Mouse (Mus musculus) kidney, adult 2 months (tissue): ENCODE data around the gene Fermt2. TPM values are rescaled to one million over a fixed set of nuclear protein-coding genes. Genes with fewer than 3 reads are reported as not detected.
"Not testable (repeated sequence)": the region's sequence is repeated elsewhere in the genome, so short reads cannot be mapped to it uniquely, and the experiment has no call there.

Experiments
- DNase-seq: peaks from one replicate; pipeline ENCODE4 v3.0.0; 2021
- H3K27ac ChIP-seq: fragments of 200-500 bp; 2 replicates; pipeline ENCODE4 v1.5.1; 2012; ENCODE audit warnings: low read depth, low read length, control low read depth, inconsistent platforms; ENCODE audit not compliant: insufficient read depth
- H3K27me3 ChIP-seq: fragments of 200-500 bp; replicated peaks from 2 replicates; pipeline ENCODE4 v1.6.1; 2012; ENCODE audit warnings: mild to moderate bottlenecking, moderate library complexity, low read length, inconsistent platforms; ENCODE audit not compliant: control insufficient read depth, insufficient read depth
- H3K36me3 ChIP-seq: fragments of 200-500 bp; 2 replicates; pipeline ENCODE4 v1.6.1; 2012; ENCODE audit warnings: mild to moderate bottlenecking, moderate library complexity, low read length, inconsistent platforms; ENCODE audit not compliant: control insufficient read depth, insufficient read depth
- H3K4me1 ChIP-seq: fragments of 200-500 bp; 2 replicates; pipeline ENCODE4 v1.6.1; 2011; ENCODE audit warnings: low read length; ENCODE audit not compliant: control insufficient read depth, insufficient read depth
- H3K4me3 ChIP-seq: fragments of 200-500 bp; 2 replicates; pipeline ENCODE4 v1.5.1; 2011; ENCODE audit warnings: mild to moderate bottlenecking, low read depth, low read length, control low read depth; ENCODE audit not compliant: insufficient read depth
- CTCF ChIP-seq: fragments of 200-500 bp; conservative IDR thresholded peaks from 2 replicates; pipeline ENCODE4 v1.5.1; 2011; ENCODE audit warnings: low read depth, mild to moderate bottlenecking, control low read depth, low read length, moderate library complexity, mixed read lengths; ENCODE audit not compliant: insufficient read depth, insufficient read length
- POLR2A ChIP-seq: fragments of 200-500 bp; IDR thresholded peaks from one replicate; pipeline ENCODE4 v1.6.1; 2011; ENCODE audit warnings: low read depth, low read length, control low read depth
- WGBS: fragments of 180-500 bp; shearing (Covaris S2); methylation state at CpG from one replicate; pipeline ENCODE4 v1.1.7; 2018; 5-methylcytosine and 5-hydroxymethylcytosine counted together
- polyA plus RNA-seq: library from polyadenylated mRNA; depleted of rRNA; stranded (reverse); fragments of >200 nt; gene quantifications from 2 replicates; pipeline ENCODE4 v1.2.3, GENCODE M21; 2012

Fermt2 gene
- polyA plus RNA-seq, 1 experiment, result 47.2 TPM

DNA sequence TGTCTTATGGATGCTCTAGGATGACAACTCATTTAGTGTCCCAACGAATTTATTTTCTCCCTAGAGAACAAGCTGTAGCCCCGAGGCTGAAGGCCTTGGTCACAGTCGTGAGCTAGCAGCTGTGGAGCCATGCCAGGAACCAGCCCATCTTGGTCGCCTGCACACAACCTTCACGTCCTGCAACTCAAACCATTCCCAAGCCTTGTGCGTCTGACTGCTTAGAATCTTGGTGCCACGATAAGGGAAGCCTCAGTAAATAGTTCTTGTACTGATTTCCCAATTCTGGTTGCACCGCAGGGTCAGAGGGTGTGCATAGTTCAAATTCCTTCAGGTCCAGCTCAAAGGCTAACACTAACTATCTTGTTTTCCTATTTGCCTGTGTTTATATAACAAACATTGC lies 52.3 kb downstream of the Fermt2 start:
- H3K4me3 ChIP-seq, result no peak overlapping the region
- H3K27me3 ChIP-seq, result no peaks in the 10 kb centered on the region
- peaks cover 3% of the 10 kb centered on the region for H3K36me3 ChIP-seq
- peak; percentile 92 for DNase-seq
- TF ChIP-seq POLR2A, result no peak
- no peak for TF ChIP-seq CTCF
- H3K27ac ChIP-seq, result peak overlapping the region; percentile 11
- WGBS, result 15% methylated on average over 8 of the region's 8 CpGs
- H3K4me1 ChIP-seq, result peaks cover 20% of the 10 kb centered on the region

DNA sequence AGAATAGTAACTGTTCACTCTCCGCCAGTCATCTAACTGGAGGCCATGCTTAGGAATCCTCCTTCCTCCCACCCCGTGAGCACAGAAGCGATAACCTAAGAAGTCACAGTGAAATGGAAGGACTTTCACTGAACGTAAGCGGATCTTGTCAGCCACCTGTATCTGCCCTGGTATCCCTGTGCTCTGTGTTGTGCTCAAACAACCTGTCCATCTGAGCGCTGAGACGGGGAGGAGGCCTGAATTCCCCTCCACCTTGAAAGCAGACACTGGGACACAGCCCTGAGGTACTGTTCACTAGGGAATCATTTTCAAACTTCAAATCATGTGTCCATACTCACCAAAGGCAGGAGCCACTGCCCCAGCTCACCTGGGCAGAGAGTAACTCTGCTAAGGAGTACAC lies 52.9 kb downstream of the Fermt2 start:
- TF ChIP-seq CTCF (no peak), POLR2A (no peak)
- 81% methylated on average over 7 of the region's 7 CpGs for WGBS
- H3K4me3 ChIP-seq, result no peak overlapping the region
- peaks cover 3% of the 10 kb centered on the region for H3K36me3 ChIP-seq
- no peak for DNase-seq
- H3K27me3 ChIP-seq, result no peaks in the 10 kb centered on the region
- H3K27ac ChIP-seq, result peak overlapping the region; percentile 8
- peaks cover 20% of the 10 kb centered on the region for H3K4me1 ChIP-seq

DNA sequence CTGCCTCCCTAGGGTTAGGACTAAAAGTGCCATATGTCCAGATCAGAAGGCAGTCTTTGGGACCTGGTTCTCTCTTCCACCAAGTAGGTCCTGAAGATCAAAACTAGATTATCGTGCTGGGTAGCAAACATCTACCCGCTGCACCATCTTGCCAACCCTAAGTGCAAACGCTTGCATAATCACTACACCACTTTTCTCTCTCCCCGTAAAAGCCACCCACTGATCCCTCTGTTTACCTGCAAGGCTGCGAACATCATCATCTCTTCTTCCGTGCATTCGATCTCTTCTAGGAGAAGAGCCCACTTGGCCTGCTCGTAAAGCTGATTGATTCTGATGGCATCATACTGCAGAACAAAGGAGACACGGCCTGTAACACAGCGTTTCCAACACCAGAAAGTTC lies 57.4 kb downstream of the Fermt2 start:
- H3K36me3 ChIP-seq, result peaks cover 12% of the 10 kb centered on the region
- WGBS, result 87% methylated on average over 10 of the region's 10 CpGs

DNA sequence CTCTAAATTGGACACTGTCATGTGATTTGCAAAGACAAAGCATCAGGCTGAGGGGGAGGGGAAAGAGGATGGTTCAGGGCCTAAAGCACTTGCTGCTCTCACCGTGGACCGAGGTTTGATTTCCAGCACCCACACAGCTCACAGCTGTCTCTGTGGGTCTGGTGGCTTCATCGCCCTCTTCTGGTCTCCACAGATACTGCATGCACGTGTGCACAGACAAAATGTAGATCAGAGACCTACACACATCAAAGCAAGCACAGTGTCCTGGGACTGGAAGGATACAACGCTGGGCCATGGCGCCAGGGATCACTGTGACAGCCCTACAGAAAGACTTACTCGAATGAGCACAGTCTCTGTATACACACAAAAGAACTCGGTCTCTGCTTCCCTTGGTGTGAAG lies 60.5 kb downstream of the Fermt2 start:
- H3K27me3 ChIP-seq, result no peaks in the 10 kb centered on the region
- no peak for TF ChIP-seq POLR2A
- peak; percentile 52 for TF ChIP-seq CTCF
- H3K36me3 ChIP-seq, result peaks cover 18% of the 10 kb centered on the region
- WGBS, result 94% methylated on average over 8 of the region's 8 CpGs
- no peak overlapping the region for H3K27ac ChIP-seq
- no peak overlapping the region for H3K4me3 ChIP-seq
- DNase-seq, result no peak
- peaks cover 4% of the 10 kb centered on the region for H3K4me1 ChIP-seq

More for the DNA sequence above, 57.4 kb downstream of the Fermt2 start:
- Histone ChIP-seq H3K4me1 (peaks cover 6% of the 10 kb centered on the region), H3K27me3 (no peaks in the 10 kb centered on the region), H3K27ac (no peak overlapping the region), H3K4me3 (no peak overlapping the region)
- TF ChIP-seq POLR2A (no peak), CTCF (no peak)
- no peak for DNase-seq

DNA sequence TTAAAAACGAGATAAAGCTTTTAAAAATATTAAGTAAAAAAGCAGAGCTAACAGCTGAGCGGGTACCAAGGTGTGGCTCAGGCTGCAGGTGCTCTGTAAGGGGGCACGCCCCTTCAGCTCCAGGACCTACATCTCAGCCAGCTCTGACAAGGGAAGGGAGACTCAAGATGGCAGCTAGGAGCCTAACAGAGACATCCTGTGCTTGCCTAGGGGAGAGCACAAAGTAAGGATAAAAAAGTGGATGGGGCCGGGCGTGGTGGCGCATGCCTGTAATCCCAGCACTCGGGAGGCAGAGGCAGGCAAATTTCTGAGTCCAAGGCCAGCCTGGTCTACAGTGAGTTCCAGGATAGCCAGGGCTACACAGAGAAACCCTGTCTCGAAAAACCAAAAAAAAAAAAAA lies 63.5 kb downstream of the Fermt2 start:
- H3K4me3 ChIP-seq, H3K27ac ChIP-seq, DNase-seq, H3K27me3 ChIP-seq, H3K4me1 ChIP-seq: not testable (repeated sequence)
- H3K36me3 ChIP-seq, result peaks cover 23% of the 10 kb centered on the region
- WGBS, result 97% methylated on average over 7 of the region's 8 CpGs

DNA sequence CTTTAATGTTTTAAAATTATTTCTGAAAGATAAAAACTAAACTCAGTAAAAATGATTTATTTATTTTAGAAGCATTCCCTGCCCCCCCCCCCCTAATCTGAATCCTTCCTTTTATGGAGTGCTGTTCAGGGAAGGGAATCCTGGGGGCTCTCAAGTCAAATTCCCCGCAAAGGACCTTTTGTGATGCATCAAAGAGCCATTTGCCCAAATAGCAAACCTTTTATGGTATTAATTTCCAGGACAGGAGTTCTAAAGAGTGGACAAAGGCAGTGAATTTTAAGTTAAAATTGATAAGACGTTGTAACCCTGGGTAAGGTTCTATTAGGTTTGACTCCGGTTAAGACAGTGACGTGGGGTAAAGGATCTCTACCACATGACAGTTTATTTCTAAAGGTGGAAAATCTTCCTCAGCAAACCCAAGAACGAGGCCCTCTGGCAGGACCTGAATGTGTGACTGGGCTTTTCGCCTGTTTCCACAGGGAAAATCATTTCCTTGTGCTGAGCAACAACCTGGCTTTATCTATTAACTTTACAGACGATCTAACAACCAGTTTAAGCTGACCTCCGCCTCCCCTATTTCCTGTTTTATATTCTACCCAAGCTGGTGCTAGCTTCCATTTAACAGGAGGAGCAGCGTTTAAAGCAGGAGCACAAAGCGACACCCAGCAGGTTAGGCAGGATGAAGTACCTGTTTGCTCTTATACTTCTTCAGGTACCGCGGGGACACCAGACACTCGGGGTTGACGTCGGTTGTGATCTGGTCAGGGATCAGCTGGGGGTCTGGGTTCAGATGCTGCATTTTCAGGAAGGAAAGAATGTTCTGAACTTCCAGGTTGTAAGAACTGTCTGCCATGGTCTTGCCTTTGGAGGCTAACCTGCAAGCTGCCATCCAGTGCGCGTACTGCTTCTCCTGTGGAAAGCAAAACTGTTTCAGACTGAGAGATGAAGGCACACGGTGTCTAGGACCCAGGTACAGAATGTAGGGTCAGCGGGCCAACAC lies 65.6 kb downstream of the Fermt2 start:
- Histone ChIP-seq H3K27me3 (no peaks in the 10 kb centered on the region), H3K4me1 (peaks cover 10% of the 10 kb centered on the region), H3K4me3 (no peak overlapping the region), H3K27ac (peak overlapping the region; percentile 56), H3K36me3 (peaks cover 28% of the 10 kb centered on the region)
- no peak for DNase-seq
- 60% methylated on average over 19 of the region's 19 CpGs for WGBS
- TF ChIP-seq CTCF, result no peak
- no peak for TF ChIP-seq POLR2A

DNA sequence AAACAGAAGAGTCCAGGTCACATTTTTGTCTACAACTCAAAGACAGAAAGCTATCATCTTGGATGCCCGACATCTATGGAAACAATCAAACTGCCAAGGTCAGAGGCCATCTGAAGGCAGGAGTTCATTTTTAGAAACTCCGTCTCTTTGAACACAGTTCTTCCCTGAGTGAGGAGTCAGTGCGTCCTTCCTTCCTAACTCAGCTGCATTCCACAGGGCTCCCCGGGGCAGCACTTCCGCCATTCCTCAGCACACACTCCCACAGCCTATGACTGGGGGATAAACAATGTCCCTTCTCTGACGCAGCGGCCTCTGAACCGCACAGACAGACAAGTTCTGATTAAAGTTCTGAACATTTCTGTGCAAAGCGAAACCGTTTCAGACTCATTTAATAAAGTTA lies 66.3 kb downstream of the Fermt2 start:
- Histone ChIP-seq H3K36me3 (peaks cover 24% of the 10 kb centered on the region), H3K4me1 (peaks cover 10% of the 10 kb centered on the region), H3K27me3 (no peaks in the 10 kb centered on the region), H3K4me3 (no peak overlapping the region), H3K27ac (peak overlapping the region; percentile 89)
- peak; percentile 86 for DNase-seq
- WGBS, result 15% methylated on average over 10 of the region's 10 CpGs
- no peak for TF ChIP-seq POLR2A
- TF ChIP-seq CTCF, result no peak
